Mouse (Mus musculus) kidney, adult 18-20 months (tissue): Measurements from ENCODE around the gene Stat5a.

ENCODE experiments used
- DNase-seq: peaks from one replicate; pipeline ENCODE4 v3.0.0; 2021

The Stat5a gene

GRCm38 (mm10) chr11:100863141-100863540 lies 4.0 kb downstream of the Stat5a start:
- no peak for DNase-seq

- DNase-seq = no peak
Measured at GRCm38 (mm10) chr11:100865618-100866017, 6.5 kb downstream of the Stat5a start.

- DNase-seq = peak; percentile 77
Measured at GRCm38 (mm10) chr11:100870256-100870967, 11.3 kb downstream of the Stat5a start.

GRCm38 (mm10) chr11:100870968-100871350 lies 11.8 kb downstream of the Stat5a start:
- DNase-seq = no peak

GRCm38 (mm10) chr11:100875761-100876160 lies 16.6 kb downstream of the Stat5a start:
- peak; percentile 42 for DNase-seq

GRCm38 (mm10) chr11:100879321-100880078 lies 20.3 kb downstream of the Stat5a start:
- DNase-seq = no peak

- DNase-seq = no peak
Measured at GRCm38 (mm10) chr11:100883640-100884039, 24.5 kb downstream of the Stat5a start.

- no peak for DNase-seq
Measured at GRCm38 (mm10) chr11:100885472-100885871, 26.3 kb downstream of the Stat5a start.

- DNase-seq = no peak
Measured at GRCm38 (mm10) chr11:100886188-100886740, 27.1 kb downstream of the Stat5a start.

GRCm38 (mm10) chr11:100887236-100887635 lies 28.1 kb downstream of the Stat5a start:
- DNase-seq = no peak

- no peak for DNase-seq
Measured at GRCm38 (mm10) chr11:100887764-100888163, 28.6 kb downstream of the Stat5a start.

GRCm38 (mm10) chr11:100888348-100888820 lies 29.2 kb downstream of the Stat5a start:
- DNase-seq = no peak

- DNase-seq = no peak
Measured at GRCm38 (mm10) chr11:100890481-100890880, 31.3 kb downstream of the Stat5a start.

- no peak for DNase-seq
Measured at GRCm38 (mm10) chr11:100891256-100892123, 32.3 kb downstream of the Stat5a start.

- DNase-seq = no peak
Measured at GRCm38 (mm10) chr11:100892435-100892834, 33.3 kb downstream of the Stat5a start.

GRCm38 (mm10) chr11:100893482-100893881 lies 34.3 kb downstream of the Stat5a start:
- peak; percentile 90 for DNase-seq

GRCm38 (mm10) chr11:100894146-100894918 lies 35.2 kb downstream of the Stat5a start:
- DNase-seq = no peak

GRCm38 (mm10) chr11:100896078-100896477 lies 36.9 kb downstream of the Stat5a start:
- no peak for DNase-seq

GRCm38 (mm10) chr11:100897294-100898231 lies 38.4 kb downstream of the Stat5a start:
- no peak for DNase-seq

GRCm38 (mm10) chr11:100898441-100899199 lies 39.5 kb downstream of the Stat5a start:
- no peak for DNase-seq
